Mouse (Mus musculus) adrenal gland, adult 18-20 months (tissue): Measurements from ENCODE around the gene Rbl1. TPM values are rescaled to one million over a fixed set of nuclear protein-coding genes. Genes with fewer than 3 reads are reported as not detected.
"Not testable (repeated sequence)": the region's sequence is repeated elsewhere in the genome, so short reads cannot be mapped to it uniquely, and the experiment has no call there.

Source experiments
- DNase-seq, 2 experiments: peaks; one replicate each; pipeline ENCODE4 v3.0.0; 2021 to 2022; ENCODE audit warnings: low spot score in 2 of 2
- total RNA-seq, 2 experiments: library from RNA; stranded (reverse); gene quantifications; 1 replicate in 1 of 2; 2 replicates in 1 of 2; pipeline ENCODE4 v1.2.3; 2021

The Rbl1 gene
- total RNA-seq, 2 experiments from 2014 or later = 2.8 to 3.7 TPM

DNA sequence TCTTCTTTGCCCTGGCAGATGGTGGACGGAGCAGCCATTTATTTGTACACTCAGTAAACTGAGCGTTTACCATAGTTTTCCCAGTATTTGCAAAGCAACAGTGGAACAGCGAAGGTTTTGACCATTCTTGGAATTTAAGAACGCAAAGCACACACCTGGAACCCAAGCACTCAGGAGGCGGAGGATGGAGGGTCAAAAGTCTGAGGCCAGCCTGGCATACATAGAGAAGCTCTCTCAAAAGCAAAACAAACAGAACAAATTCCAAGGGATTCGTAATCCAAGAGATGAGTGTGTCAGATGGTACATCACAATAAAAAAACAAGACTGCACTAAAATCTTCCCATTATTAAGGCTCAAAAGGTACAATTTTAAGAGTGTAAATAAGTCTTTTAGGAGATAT lies 30.8 kb downstream of the Rbl1 start:
- no peak for DNase-seq

DNA sequence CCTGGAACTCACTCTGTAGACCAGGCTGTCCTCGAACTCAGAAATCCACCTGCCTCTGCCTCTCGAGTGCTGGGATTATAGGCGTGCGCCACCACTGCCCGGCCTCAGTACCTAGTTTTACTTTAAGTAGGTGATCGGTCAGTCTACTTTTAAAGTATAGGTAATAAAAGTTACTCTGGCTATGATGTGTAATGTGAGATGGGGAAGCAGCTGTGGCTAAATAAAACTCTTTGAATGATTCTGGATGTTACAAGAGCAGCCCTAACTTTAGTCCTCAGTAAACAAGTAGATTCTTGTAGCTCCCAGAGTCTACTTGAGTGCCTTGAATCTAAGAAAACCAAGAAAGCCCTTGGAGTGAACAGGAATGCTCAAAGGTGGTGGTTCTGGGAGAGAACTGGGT lies 31.4 kb downstream of the Rbl1 start:
- no peak for DNase-seq

GRCm38 (mm10) chr2:157170626-157171025 lies 33.7 kb downstream of the Rbl1 start:
- no peak for DNase-seq

DNA sequence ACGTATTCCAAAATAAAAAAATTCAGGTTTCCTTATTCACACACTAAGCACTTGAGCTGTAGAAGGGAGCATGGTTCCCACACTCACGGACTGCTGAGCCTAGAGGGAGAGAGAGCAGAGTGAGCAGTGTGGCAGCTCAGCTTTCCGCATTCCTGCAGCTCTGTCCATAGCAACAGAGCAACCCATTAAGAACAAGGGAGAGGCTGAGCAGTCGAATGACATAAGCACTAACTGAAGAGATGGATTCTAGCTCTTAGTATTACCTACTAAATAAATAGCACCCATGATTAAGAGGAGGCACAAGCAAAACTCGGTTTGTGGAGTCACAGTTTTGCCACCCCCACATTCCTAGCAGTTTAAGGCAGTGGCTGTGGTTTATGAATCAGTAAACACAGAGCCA lies 34.2 kb downstream of the Rbl1 start:
- DNase-seq = no peak

GRCm38 (mm10) chr2:157166371-157167080 lies 37.8 kb downstream of the Rbl1 start:
- no peak for DNase-seq

DNA sequence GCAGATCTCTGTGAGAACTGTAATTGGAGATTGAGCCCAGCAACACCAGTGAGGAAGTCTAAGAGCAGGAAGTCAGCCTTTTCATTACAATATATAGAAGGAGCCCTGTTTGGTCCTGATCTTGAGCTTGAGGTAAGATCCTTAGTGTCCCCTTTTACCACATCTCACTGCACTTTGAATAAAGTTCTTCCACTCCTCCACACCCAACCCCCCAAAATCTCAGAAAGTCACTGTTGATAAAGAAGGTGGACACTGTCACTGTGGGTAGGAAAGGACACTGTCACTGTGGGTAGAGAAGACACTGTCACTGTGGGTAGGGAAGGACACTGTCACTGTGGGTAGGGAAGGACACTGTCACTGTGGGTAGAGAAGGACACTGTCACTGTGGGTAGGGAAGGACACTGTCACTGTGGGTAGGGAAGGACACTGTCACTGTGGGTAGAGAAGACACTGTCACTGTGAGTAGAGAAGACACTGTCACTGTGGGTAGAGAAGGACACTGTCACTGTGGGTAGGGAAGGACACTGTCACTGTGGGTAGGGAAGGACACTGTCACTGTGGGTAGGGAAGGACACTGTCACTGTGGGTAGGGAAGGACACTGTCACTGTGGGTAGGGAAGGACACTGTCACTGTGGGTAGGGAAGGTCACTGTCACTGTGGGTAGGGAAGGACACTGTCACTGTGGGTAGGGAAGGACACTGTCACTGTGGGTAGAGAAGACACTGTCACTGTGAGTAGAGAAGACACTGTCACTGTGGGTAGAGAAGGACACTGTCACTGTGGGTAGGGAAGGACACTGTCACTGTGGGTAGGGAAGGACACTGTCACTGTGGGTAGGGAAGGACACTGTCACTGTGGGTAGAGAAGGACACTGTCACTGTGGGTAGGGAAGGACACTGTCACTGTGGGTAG lies 38.8 kb downstream of the Rbl1 start:
- DNase-seq = not testable (repeated sequence)

GRCm38 (mm10) chr2:157164101-157164500 lies 40.2 kb downstream of the Rbl1 start:
- no peak for DNase-seq

DNA sequence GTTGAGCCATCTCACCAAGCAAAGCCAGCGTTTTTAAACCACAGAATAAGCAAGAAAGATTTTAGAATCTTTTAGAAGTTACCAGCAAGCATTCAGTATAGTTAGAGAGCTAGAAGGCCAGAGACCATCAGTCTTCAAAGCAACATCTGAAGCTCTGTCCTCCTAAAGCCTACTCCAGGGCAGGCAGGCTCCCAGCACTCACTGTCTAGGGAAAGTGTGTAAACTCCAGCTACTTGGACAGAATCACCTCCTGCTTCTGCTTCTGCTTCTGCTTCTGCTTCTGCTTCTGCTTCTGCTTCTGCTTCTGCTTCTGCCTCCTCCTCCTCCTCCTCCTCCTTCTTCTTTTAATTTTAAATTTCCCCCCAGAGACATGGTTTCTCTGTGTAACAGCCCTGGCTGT lies 48.3 kb downstream of the Rbl1 start:
- DNase-seq = no peak

GRCm38 (mm10) chr2:157153235-157153634 lies 51.1 kb downstream of the Rbl1 start:
- DNase-seq = no peak

DNA sequence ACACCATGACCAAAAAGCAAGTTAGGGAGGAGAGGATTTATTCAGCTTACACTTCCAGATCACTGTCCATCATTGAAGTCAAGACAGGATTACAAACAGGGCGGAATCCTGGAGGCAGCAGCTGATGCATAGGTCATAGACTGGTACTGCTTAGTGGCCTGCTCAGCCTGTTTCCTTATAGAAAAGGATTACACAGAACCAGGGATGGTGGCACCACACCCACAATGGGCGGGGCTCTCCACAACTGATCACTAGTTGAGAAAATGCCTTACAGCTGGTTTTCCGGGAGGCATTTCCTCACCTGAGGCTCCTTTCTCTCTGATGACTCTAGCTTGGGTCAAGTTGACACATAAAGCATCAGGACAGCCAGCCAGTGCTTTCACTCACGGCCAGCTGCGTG lies 55.9 kb downstream of the Rbl1 start:
- no peak for DNase-seq

DNA sequence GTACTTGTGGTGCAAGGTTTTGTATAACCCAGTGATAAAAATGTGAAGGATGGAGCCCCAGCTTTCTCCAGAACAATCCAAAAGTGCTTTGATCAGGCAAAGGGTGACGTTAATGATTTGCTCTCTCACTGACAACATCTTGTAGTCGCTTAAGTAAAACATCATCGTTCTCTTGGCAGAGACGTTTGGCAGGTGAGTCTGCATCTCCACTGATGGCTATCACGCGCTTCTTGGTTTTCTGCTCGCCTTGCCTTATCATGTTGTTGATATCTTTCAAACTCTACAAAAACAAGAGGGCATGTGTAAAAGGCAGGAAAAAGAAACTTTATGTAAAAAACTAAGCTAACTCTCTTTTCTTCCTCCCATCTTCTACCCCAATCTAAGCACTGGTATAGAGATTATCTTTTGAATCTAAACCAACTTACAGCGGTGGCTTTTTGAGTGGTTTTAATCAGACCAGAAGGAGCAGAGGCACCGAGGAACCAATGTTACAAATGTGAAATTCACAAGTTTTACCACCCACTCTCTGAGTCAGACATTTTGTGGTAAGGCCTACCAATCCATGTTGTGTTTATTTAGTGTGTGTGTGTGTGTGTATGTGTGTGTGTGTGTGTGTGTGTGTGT lies 56.8 kb downstream of the Rbl1 start:
- no peak for DNase-seq

- no peak for DNase-seq
Measured at GRCm38 (mm10) chr2:157145173-157145572, 59.2 kb downstream of the Rbl1 start.

DNA sequence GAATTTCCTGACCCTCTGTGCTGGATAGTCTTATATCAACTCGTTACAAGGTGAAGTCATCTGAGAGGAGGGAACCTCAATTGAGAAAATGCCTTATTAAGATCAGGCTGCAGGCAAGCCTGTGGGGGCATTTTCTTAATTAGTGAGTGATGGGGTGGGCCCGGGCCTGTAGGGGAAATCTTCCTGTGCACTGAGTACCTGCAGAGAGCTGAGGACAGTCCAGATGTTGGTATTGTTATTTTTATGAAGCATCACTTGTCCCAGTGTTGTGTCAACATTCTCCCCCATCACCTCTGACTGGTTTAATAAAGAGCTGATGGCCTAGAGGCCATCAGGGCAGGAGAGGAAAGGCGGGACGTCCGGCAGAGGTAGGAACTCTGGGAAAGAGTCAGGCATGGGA lies 60.2 kb downstream of the Rbl1 start:
- DNase-seq = no peak

GRCm38 (mm10) chr2:157141962-157142361 lies 62.4 kb downstream of the Rbl1 start:
- no peak for DNase-seq

GRCm38 (mm10) chr2:157139251-157139802 lies 65.0 kb downstream of the Rbl1 start:
- no peak for DNase-seq

DNA sequence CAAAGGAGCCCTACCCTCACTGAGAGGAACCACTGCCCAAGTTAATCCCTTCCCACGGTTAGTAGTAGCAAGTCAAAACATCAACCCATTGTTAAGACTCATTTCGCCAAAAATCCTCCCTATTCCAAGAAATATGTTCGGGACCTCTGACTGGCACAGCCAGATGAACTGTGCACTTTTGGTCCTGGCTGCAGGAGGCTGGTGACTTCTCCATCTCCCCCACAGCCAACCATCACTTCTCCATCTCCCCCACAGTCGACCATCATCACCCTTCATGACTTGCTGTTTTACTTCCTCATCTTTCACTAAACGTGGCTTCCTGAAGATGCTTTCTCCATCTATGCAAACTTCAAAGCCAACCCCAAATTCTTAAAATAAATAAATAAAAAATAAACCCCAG lies 65.5 kb downstream of the Rbl1 start:
- DNase-seq = no peak

GRCm38 (mm10) chr2:157137959-157138731 lies 66.2 kb downstream of the Rbl1 start:
- no peak for DNase-seq

DNA sequence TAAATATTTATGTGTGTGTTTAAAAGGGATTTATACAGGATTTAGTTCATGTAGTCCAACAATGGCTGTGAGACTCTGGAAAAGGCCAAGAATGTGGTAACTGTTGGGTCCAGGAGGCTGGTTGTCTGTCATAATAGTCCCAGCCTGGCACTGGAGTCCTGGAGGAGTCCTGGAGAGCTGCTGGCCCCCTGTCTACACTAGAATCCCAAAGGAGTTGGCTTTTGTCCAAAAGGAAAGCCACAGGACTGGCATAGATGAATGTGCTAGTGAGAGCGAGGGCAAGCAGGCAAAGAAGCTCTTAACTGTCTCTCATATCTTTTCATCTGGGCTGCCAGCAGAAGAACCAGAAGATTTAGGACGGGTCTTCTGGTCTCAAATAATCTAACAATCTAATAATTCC lies 67.7 kb downstream of the Rbl1 start:
- DNase-seq = no peak

DNA sequence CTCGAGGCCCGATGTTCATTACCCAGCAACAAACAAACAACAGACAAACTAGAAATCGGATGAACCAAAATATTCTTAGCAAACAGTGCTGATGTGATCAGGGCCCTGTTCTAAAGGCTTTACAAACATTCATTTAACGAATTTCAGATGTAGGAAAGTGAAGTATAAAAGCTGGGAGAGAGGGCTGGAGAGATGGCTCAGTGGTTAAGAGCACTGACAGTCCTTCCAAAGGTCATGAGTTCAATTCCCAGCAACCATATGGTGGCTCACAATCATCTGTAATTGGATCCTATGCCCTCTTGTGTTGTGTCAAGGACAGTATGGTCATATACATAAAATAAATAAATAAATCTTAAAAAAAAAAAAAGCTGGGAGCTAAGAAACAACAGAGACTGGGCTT lies 68.2 kb downstream of the Rbl1 start:
- DNase-seq = no peak

- DNase-seq = no peak
Measured at GRCm38 (mm10) chr2:157135529-157136120, 68.7 kb downstream of the Rbl1 start.
